Mouse (Mus musculus): Measurements from ENCODE around the gene Ccnd3. TPM values are rescaled to one million over a fixed set of nuclear protein-coding genes. Genes with fewer than 3 reads are reported as not detected.

The Ccnd3 gene
- 100 to 1,000 TPM; 421 to 461 TPM for total RNA-seq (2023)

GRCm38 (mm10) chr17:47504941-47505346 lies at the start of gene Ccnd3:
TSS of gene Ccnd3 (plus strand) at chr17:47505051.

GRCm38 (mm10) chr17:47501946-47502706 lies 2.7 kb upstream of the Ccnd3 start, which contains the start of gene Taf8:
TSS of gene Taf8 (minus strand) at chr17:47502292.

GRCm38 (mm10) chr17:47610849-47611660 lies 106.2 kb downstream of the Ccnd3 start, which contains the start of the genes Bysl, Med20 and Gm20517:
TSS of gene Bysl (minus strand) at chr17:47611492.
TSS of gene Med20 (plus strand) at chr17:47611582.
TSS of gene Gm20517 (plus strand) at chr17:47611589.

GRCm38 (mm10) chr17:47630678-47631065 lies 125.8 kb downstream of the Ccnd3 start, which contains the start of gene Usp49:
TSS of gene Usp49 (plus strand) at chr17:47630690.

Other genes with a start within 250 kb of the Ccnd3 start
- 10 to 100 TPM; 21.0 to 27.3 TPM for gene Mrps10, start 136.2 kb upstream of the Ccnd3 start, total RNA-seq (2023)
- 1 to 10 TPM; 5.3 to 5.5 TPM for gene Guca1b, start 119.7 kb upstream of the Ccnd3 start, total RNA-seq (2023)
- not detected for gene Guca1a, start 104.5 kb upstream of the Ccnd3 start, total RNA-seq (2023)
- not detected for gene AI661453, start 68.4 kb upstream of the Ccnd3 start, total RNA-seq (2023)
- not detected for gene 1700001C19Rik, start 67.7 kb upstream of the Ccnd3 start, total RNA-seq (2023)
- 10 to 100 TPM; 68.2 to 80.5 TPM for gene Taf8, start 2.8 kb upstream of the Ccnd3 start, total RNA-seq (2023)
- gene Bysl, start 106.4 kb downstream of the Ccnd3 start, total RNA-seq (2023), result 10 to 100 TPM; 15.2 to 15.8 TPM
- 10 to 100 TPM; 68.0 to 70.9 TPM for gene Med20, start 106.5 kb downstream of the Ccnd3 start, total RNA-seq (2023)
- 1 to 10 TPM; 3.6 to 4.6 TPM for gene Gm20517, start 106.5 kb downstream of the Ccnd3 start, total RNA-seq (2023)
- 1 to 10 TPM; 6.1 to 9.7 TPM for gene Usp49, start 125.6 kb downstream of the Ccnd3 start, total RNA-seq (2023)
- 100 to 1,000 TPM; 123 to 146 TPM for gene Tomm6, start 183.3 kb downstream of the Ccnd3 start, total RNA-seq (2023)
- 1 to 10 TPM; 1.6 to 3.8 TPM for gene Frs3, start 184.0 kb downstream of the Ccnd3 start, total RNA-seq (2023)
- not detected for gene Gm21981, start 189.4 kb downstream of the Ccnd3 start, total RNA-seq (2023)
- under 1 TPM in 1 of 2 experiments, not detected in 1; 0.80 TPM for gene Prickle4, start 189.7 kb downstream of the Ccnd3 start, total RNA-seq (2023)
- not detected for gene Pgc, start 221.8 kb downstream of the Ccnd3 start, total RNA-seq (2023)
- 10 to 100 TPM; 29.8 to 35.4 TPM for gene Tfeb, start 232.0 kb downstream of the Ccnd3 start, total RNA-seq (2023)